Mouse (Mus musculus) forebrain, postnatal 0 days (tissue): ENCODE data around the gene Kirrel3. TPM values are rescaled to one million over a fixed set of nuclear protein-coding genes. Genes with fewer than 3 reads are reported as not detected.
A peak's percentile ranks its signal among the peaks of the same experiment; 100 is the strongest.

Experiments used
- ATAC-seq: fragments of 200-750 bp; cut with Nextera tagmentation; 2 replicates; pipeline ENCODE4 v1.8.0; 2017; ENCODE audit warnings: mild to moderate bottlenecking, moderate library complexity
- DNase-seq: peaks from one replicate; pipeline ENCODE4 v3.0.0-alpha.2; 2015
- H3K27ac ChIP-seq: fragments of 300-500 bp; sonication (generic); 2 replicates; pipeline ENCODE4 v1.5.1; 2014; ENCODE audit warnings: low read depth, mild to moderate bottlenecking, antibody characterized with exemption, low read length, moderate library complexity, mixed read lengths
- H3K27me3 ChIP-seq: fragments of 300-500 bp; sonication (generic); 2 replicates; pipeline ENCODE4 v1.6.1; 2014; ENCODE audit warnings: mild to moderate bottlenecking, low read length, mixed read lengths; ENCODE audit not compliant: insufficient read depth
- H3K36me3 ChIP-seq: fragments of 300-500 bp; sonication (generic); 2 replicates; pipeline ENCODE4 v1.6.1; 2014; ENCODE audit warnings: mild to moderate bottlenecking, moderate library complexity; ENCODE audit not compliant: insufficient read depth
- H3K4me1 ChIP-seq: fragments of 300-500 bp; sonication (generic); 2 replicates; pipeline ENCODE4 v1.6.1; 2014; ENCODE audit warnings: antibody characterized with exemption; ENCODE audit not compliant: insufficient read depth
- H3K4me2 ChIP-seq: fragments of 300-500 bp; sonication (generic); 2 replicates; pipeline ENCODE4 v1.6.1; 2014; ENCODE audit warnings: low read depth, mild to moderate bottlenecking, moderate library complexity
- H3K4me3 ChIP-seq: fragments of 300-500 bp; sonication (generic); 2 replicates; pipeline ENCODE4 v1.5.1; 2014; ENCODE audit warnings: low read depth, low read length, mixed read lengths
- H3K9ac ChIP-seq: fragments of 300-500 bp; sonication (generic); 2 replicates; pipeline ENCODE4 v1.6.1; 2014; ENCODE audit warnings: mild to moderate bottlenecking
- H3K9me3 ChIP-seq: fragments of 300-500 bp; sonication (generic); 2 replicates; pipeline ENCODE4 v1.6.1; 2016; ENCODE audit warnings: low read length
- CTCF ChIP-seq: sonication (generic); IDR thresholded peaks from 2 replicates; pipeline ENCODE4 v1.5.1; 2016; ENCODE audit warnings: antibody characterized with exemption, control low read depth, low read depth
- WGBS: fragments of 180-500 bp; shearing (Covaris S2); extraction: QIAGEN DNeasy Blood & Tissue Kit; methylation state at CpG from one replicate; pipeline ENCODE4 v1.1.7; 2014; 5-methylcytosine and 5-hydroxymethylcytosine counted together
- polyA plus RNA-seq: library from polyadenylated mRNA; unstranded; fragments of >200 nt; fragmentation: Nextera tagmentation; extraction: Ambion mirVana; gene quantifications from 2 replicates; pipeline ENCODE4 v1.2.1, GENCODE M21; 2015
- total RNA-seq: library from RNA; depleted of rRNA; stranded (reverse); fragments of >200 nt; gene quantifications from 2 replicates; pipeline ENCODE4 v1.2.3, GENCODE M21; 2014

Kirrel3 gene
- total and polyA plus RNA-seq, 2 experiments from 2014 or later = 35.3 to 57.6 TPM

GRCm38 (mm10) chr9:34980516-34981265 is 495.0 kb downstream of the Kirrel3 start:
- ATAC-seq = no peak
- no peaks in the 10 kb centered on the region for H3K9me3 ChIP-seq

GRCm38 (mm10) chr9:34983513-34984462 is 498.1 kb downstream of the Kirrel3 start:
- no peaks in the 10 kb centered on the region for H3K36me3 ChIP-seq
- no peak overlapping the region for H3K4me3 ChIP-seq
- H3K9ac ChIP-seq = no peak overlapping the region
- TF ChIP-seq CTCF = peak; percentile 85
- ATAC-seq = peak; percentile 25; the same call in 1 of the 2 replicates
- WGBS = 33% methylated on average over 12 of the region's 12 CpGs
- H3K27ac ChIP-seq = no peak overlapping the region
- no peaks in the 10 kb centered on the region for H3K9me3 ChIP-seq
- no peaks in the 10 kb centered on the region for H3K27me3 ChIP-seq
- no peaks in the 10 kb centered on the region for H3K4me1 ChIP-seq
- DNase-seq = peak; percentile 73
- no peak overlapping the region for H3K4me2 ChIP-seq

More at GRCm38 (mm10) chr9:34980516-34981265, 495.0 kb downstream of the Kirrel3 start:
- H3K9ac ChIP-seq = no peak overlapping the region
- no peaks in the 10 kb centered on the region for H3K4me1 ChIP-seq
- H3K4me2 ChIP-seq = no peak overlapping the region
- no peak overlapping the region for H3K27ac ChIP-seq
- no peak for DNase-seq
- WGBS = 85% methylated on average over 5 of the region's 5 CpGs
- TF ChIP-seq CTCF = no peak
- H3K27me3 ChIP-seq = no peaks in the 10 kb centered on the region
- no peak overlapping the region for H3K4me3 ChIP-seq
- H3K36me3 ChIP-seq = no peaks in the 10 kb centered on the region

GRCm38 (mm10) chr9:34986156-34986555 is 500.5 kb downstream of the Kirrel3 start:
- peak; percentile 32; the same call in 1 of the 2 replicates for ATAC-seq
- Histone ChIP-seq H3K27ac (no peak overlapping the region), H3K4me2 (no peak overlapping the region), H3K4me1 (no peaks in the 10 kb centered on the region), H3K4me3 (no peak overlapping the region), H3K9me3 (no peaks in the 10 kb centered on the region), H3K36me3 (no peaks in the 10 kb centered on the region), H3K27me3 (no peaks in the 10 kb centered on the region), H3K9ac (no peak overlapping the region)
- TF ChIP-seq CTCF = no peak
- peak; percentile 63 for DNase-seq

GRCm38 (mm10) chr9:34987422-34988148 is 501.9 kb downstream of the Kirrel3 start:
- Histone ChIP-seq H3K27ac (no peak overlapping the region), H3K9me3 (no peaks in the 10 kb centered on the region), H3K4me2 (no peak overlapping the region), H3K4me3 (no peak overlapping the region), H3K36me3 (no peaks in the 10 kb centered on the region), H3K4me1 (no peaks in the 10 kb centered on the region), H3K27me3 (no peaks in the 10 kb centered on the region), H3K9ac (no peak overlapping the region)
- ATAC-seq = peak; percentile 79
- WGBS = 53% methylated on average over 12 of the region's 12 CpGs
- DNase-seq = peak; percentile 50
- no peak for TF ChIP-seq CTCF

- Histone ChIP-seq H3K9me3 (no peaks in the 10 kb centered on the region), H3K4me1 (no peaks in the 10 kb centered on the region), H3K27me3 (no peaks in the 10 kb centered on the region), H3K36me3 (peaks cover 3% of the 10 kb centered on the region; the same call in 1 of the 2 replicates), H3K4me3 (no peak overlapping the region), H3K9ac (no peak overlapping the region), H3K4me2 (no peak overlapping the region), H3K27ac (no peak overlapping the region)
- no peak for DNase-seq
- 56% methylated on average over 3 of the region's 3 CpGs for WGBS
- TF ChIP-seq CTCF = no peak
- ATAC-seq = no peak
Observed at GRCm38 (mm10) chr9:34988683-34989082, 503.0 kb downstream of the Kirrel3 start.

- Histone ChIP-seq H3K4me3 (no peak overlapping the region), H3K9me3 (no peaks in the 10 kb centered on the region), H3K27me3 (no peaks in the 10 kb centered on the region), H3K4me2 (no peak overlapping the region), H3K9ac (no peak overlapping the region), H3K4me1 (no peaks in the 10 kb centered on the region), H3K27ac (no peak overlapping the region), H3K36me3 (peaks cover 3% of the 10 kb centered on the region; the same call in 1 of the 2 replicates)
- no peak for DNase-seq
- 30% methylated on average over 4 of the region's 4 CpGs for WGBS
- no peak for TF ChIP-seq CTCF
- ATAC-seq = no peak
Observed at GRCm38 (mm10) chr9:34992201-34992600, 506.5 kb downstream of the Kirrel3 start.
